Mouse (Mus musculus) midbrain, embryonic 14.5 days (tissue): ENCODE data around the gene Rhod. TPM values are rescaled to one million over a fixed set of nuclear protein-coding genes. Genes with fewer than 3 reads are reported as not detected.

Source experiments
- ATAC-seq: fragments of 200-750 bp; cut with Nextera tagmentation; 2 replicates; pipeline ENCODE4 v1.8.0; 2017; ENCODE audit warnings: moderate number of reproducible peaks, moderate library complexity; ENCODE audit not compliant: low FRiP score, low TSS enrichment
- DNase-seq: peaks from one replicate; pipeline ENCODE4 v3.0.0-alpha.2; 2015
- H3K27ac ChIP-seq: fragments of 300-500 bp; sonication (generic); replicated peaks from 2 replicates; pipeline ENCODE4 v1.5.1; 2014; ENCODE audit warnings: mild to moderate bottlenecking, low read depth, low read length, moderate library complexity
- H3K27me3 ChIP-seq: fragments of 300-500 bp; sonication (generic); 2 replicates; pipeline ENCODE4 v1.6.1; 2014; ENCODE audit warnings: low read length, control low read depth, mixed read lengths; ENCODE audit not compliant: control insufficient read depth, insufficient read depth
- H3K36me3 ChIP-seq: fragments of 300-500 bp; sonication (generic); 2 replicates; pipeline ENCODE4 v1.6.1; 2014; ENCODE audit warnings: low read length, control low read depth; ENCODE audit not compliant: control insufficient read depth, insufficient read depth
- H3K4me1 ChIP-seq: fragments of 300-500 bp; sonication (generic); 2 replicates; pipeline ENCODE4 v1.6.1; 2014; ENCODE audit warnings: mild to moderate bottlenecking, antibody characterized with exemption, low read length, control low read depth; ENCODE audit not compliant: control insufficient read depth, insufficient read depth
- H3K4me2 ChIP-seq: fragments of 300-500 bp; sonication (generic); 2 replicates; pipeline ENCODE4 v1.6.1; 2014; ENCODE audit warnings: mild to moderate bottlenecking, low read length, moderate library complexity
- H3K4me3 ChIP-seq: fragments of 300-500 bp; sonication (generic); replicated peaks from 2 replicates; pipeline ENCODE4 v1.5.1; 2014; ENCODE audit warnings: low read depth, low read length
- H3K9ac ChIP-seq: fragments of 300-500 bp; sonication (generic); replicated peaks from 2 replicates; pipeline ENCODE4 v1.6.1; 2014; ENCODE audit warnings: mild to moderate bottlenecking, low read length, moderate library complexity
- H3K9me3 ChIP-seq: fragments of 300-500 bp; sonication (generic); 2 replicates; pipeline ENCODE4 v1.6.1; 2016; ENCODE audit warnings: low read length, control low read depth, mixed read lengths; ENCODE audit not compliant: control insufficient read depth
- WGBS: fragments of 180-500 bp; shearing (Covaris S2); extraction: QIAGEN DNeasy Blood & Tissue Kit; methylation state at CpG from one replicate; pipeline ENCODE4 v1.1.7; 2014; 5-methylcytosine and 5-hydroxymethylcytosine counted together
- polyA plus RNA-seq: library from polyadenylated mRNA; unstranded; fragments of >200 nt; fragmentation: Nextera tagmentation; extraction: Ambion mirVana; gene quantifications from 2 replicates; pipeline ENCODE4 v1.2.1, GENCODE M21; 2014

Rhod gene
- polyA plus RNA-seq, 1 experiment from 2014 or later = 4.8 TPM

GRCm38 (mm10) chr19:4430091-4430620, 9.1 kb downstream of the Rhod start:
- WGBS = 92% methylated on average over 4 of the region's 4 CpGs
- DNase-seq (no peak), ATAC-seq (no peak)
- H3K36me3 ChIP-seq = no peaks in the 10 kb centered on the region
- no peaks in the 10 kb centered on the region for H3K4me1 ChIP-seq
- no peaks in the 10 kb centered on the region for H3K9me3 ChIP-seq
- no peaks in the 10 kb centered on the region for H3K27me3 ChIP-seq
- no peak overlapping the region for H3K27ac ChIP-seq
- no peak overlapping the region for H3K4me2 ChIP-seq
- no peak overlapping the region for H3K4me3 ChIP-seq
- H3K9ac ChIP-seq = no peak overlapping the region

GRCm38 (mm10) chr19:4425610-4426366, 13.4 kb downstream of the Rhod start:
- Histone ChIP-seq H3K27ac (no peak overlapping the region), H3K27me3 (no peaks in the 10 kb centered on the region), H3K9me3 (no peaks in the 10 kb centered on the region), H3K4me3 (no peak overlapping the region), H3K36me3 (no peaks in the 10 kb centered on the region), H3K9ac (no peak overlapping the region), H3K4me1 (no peaks in the 10 kb centered on the region), H3K4me2 (no peak overlapping the region)
- DNase-seq (peak; percentile 47), ATAC-seq (no peak)
- 74% methylated on average over 19 of the region's 19 CpGs for WGBS

GRCm38 (mm10) chr19:4423021-4423420, 16.2 kb downstream of the Rhod start:
- Histone ChIP-seq H3K36me3 (no peaks in the 10 kb centered on the region), H3K9ac (no peak overlapping the region), H3K4me3 (no peak overlapping the region), H3K27me3 (no peaks in the 10 kb centered on the region), H3K4me2 (no peak overlapping the region), H3K27ac (no peak overlapping the region), H3K4me1 (no peaks in the 10 kb centered on the region), H3K9me3 (no peaks in the 10 kb centered on the region)
- no peak for DNase-seq
- 76% methylated on average over 3 of the region's 3 CpGs for WGBS
- no peak for ATAC-seq

- H3K27ac ChIP-seq = no peak overlapping the region
- H3K9ac ChIP-seq = no peak overlapping the region
- 92% methylated on average over 3 of the region's 3 CpGs for WGBS
- no peaks in the 10 kb centered on the region for H3K9me3 ChIP-seq
- no peaks in the 10 kb centered on the region for H3K36me3 ChIP-seq
- DNase-seq = no peak
- H3K4me3 ChIP-seq = no peak overlapping the region
- no peak for ATAC-seq
- H3K4me2 ChIP-seq = no peak overlapping the region
- no peaks in the 10 kb centered on the region for H3K27me3 ChIP-seq
- H3K4me1 ChIP-seq = no peaks in the 10 kb centered on the region
Measured at GRCm38 (mm10) chr19:4422581-4422980, 16.7 kb downstream of the Rhod start.

- Histone ChIP-seq H3K9ac (no peak overlapping the region), H3K36me3 (no peaks in the 10 kb centered on the region), H3K4me3 (no peak overlapping the region), H3K4me2 (no peak overlapping the region), H3K4me1 (no peaks in the 10 kb centered on the region), H3K27ac (no peak overlapping the region), H3K9me3 (no peaks in the 10 kb centered on the region), H3K27me3 (no peaks in the 10 kb centered on the region)
- WGBS = 91% methylated on average over 8 of the region's 8 CpGs
- DNase-seq (no peak), ATAC-seq (no peak)
Measured at GRCm38 (mm10) chr19:4420153-4420910, 18.9 kb downstream of the Rhod start.

- no peaks in the 10 kb centered on the region for H3K9me3 ChIP-seq
- H3K27ac ChIP-seq = no peak overlapping the region
- no peak overlapping the region for H3K9ac ChIP-seq
- no peaks in the 10 kb centered on the region for H3K4me1 ChIP-seq
- ATAC-seq (no peak), DNase-seq (no peak)
- 90% methylated on average over 5 of the region's 5 CpGs for WGBS
- no peaks in the 10 kb centered on the region for H3K27me3 ChIP-seq
- H3K4me2 ChIP-seq = no peak overlapping the region
- H3K36me3 ChIP-seq = no peaks in the 10 kb centered on the region
- no peak overlapping the region for H3K4me3 ChIP-seq
Measured at GRCm38 (mm10) chr19:4419711-4420110, 19.5 kb downstream of the Rhod start.

DNA sequence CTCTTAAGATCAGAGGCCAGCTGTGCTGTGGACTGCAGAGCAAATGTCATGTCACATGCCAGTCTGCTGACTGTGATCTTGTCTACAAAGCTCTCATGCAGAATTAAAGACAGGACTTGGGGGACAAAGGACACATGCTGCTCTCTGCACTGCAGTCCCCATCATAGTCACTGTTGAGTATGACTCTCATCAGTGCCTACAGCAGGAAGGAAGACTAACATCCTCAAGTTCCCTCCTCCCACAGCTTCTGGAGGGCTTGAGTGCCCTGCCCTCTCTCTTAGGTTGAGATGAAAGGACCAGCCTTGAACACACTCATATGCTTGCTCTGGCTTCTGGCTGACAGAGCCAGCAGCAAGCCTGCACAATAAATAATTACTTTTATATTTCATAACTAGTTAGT, 21.5 kb downstream of the Rhod start:
- DNase-seq (no peak), ATAC-seq (no peak)
- Histone ChIP-seq H3K27ac (no peak overlapping the region), H3K4me1 (no peaks in the 10 kb centered on the region), H3K4me3 (no peak overlapping the region), H3K36me3 (no peaks in the 10 kb centered on the region), H3K4me2 (no peak overlapping the region), H3K27me3 (no peaks in the 10 kb centered on the region), H3K9me3 (no peaks in the 10 kb centered on the region), H3K9ac (no peak overlapping the region)

GRCm38 (mm10) chr19:4417183-4417582, 22.0 kb downstream of the Rhod start:
- H3K9me3 ChIP-seq = no peaks in the 10 kb centered on the region
- no peak overlapping the region for H3K27ac ChIP-seq
- no peak for ATAC-seq
- H3K27me3 ChIP-seq = no peaks in the 10 kb centered on the region
- peak; percentile 77 for DNase-seq
- H3K4me1 ChIP-seq = no peaks in the 10 kb centered on the region
- no peak overlapping the region for H3K9ac ChIP-seq
- WGBS = 0% methylated on average over 1 of the region's 1 CpGs
- H3K36me3 ChIP-seq = no peaks in the 10 kb centered on the region
- no peak overlapping the region for H3K4me3 ChIP-seq
- no peak overlapping the region for H3K4me2 ChIP-seq

- 89% methylated on average over 1 of the region's 1 CpGs for WGBS
- no peak for ATAC-seq
- Histone ChIP-seq H3K4me3 (no peak overlapping the region), H3K27ac (no peak overlapping the region), H3K9ac (no peak overlapping the region), H3K9me3 (no peaks in the 10 kb centered on the region), H3K27me3 (no peaks in the 10 kb centered on the region), H3K4me2 (no peak overlapping the region), H3K36me3 (no peaks in the 10 kb centered on the region), H3K4me1 (no peaks in the 10 kb centered on the region)
- DNase-seq = no peak
Measured at GRCm38 (mm10) chr19:4414631-4415030, 24.6 kb downstream of the Rhod start.
